Mouse (Mus musculus) ovary, adult 10 weeks (tissue): ENCODE results near the gene Egr4. TPM values are rescaled to one million over a fixed set of nuclear protein-coding genes. Genes with fewer than 3 reads are reported as not detected.

Experiments used
- polyA plus RNA-seq: library from polyadenylated mRNA; stranded (reverse); fragments of 350-450 nt; fragmentation: Illumina TruSeq; extraction: RNeasy Lipid Tissue Mini Kit (QIAGEN cat#74804); gene quantifications from one replicate; pipeline ENCODE4 v1.2.3, GENCODE M21; 2014

The Egr4 gene
- not detected for polyA plus RNA-seq

GRCm38 (mm10) chr6:85513531-85513910 is at the start of gene Egr4:
TSS of gene Egr4 (minus strand) at chr6:85513589.

GRCm38 (mm10) chr6:85502911-85503250 is 10.5 kb downstream of the Egr4 start, which contains the start of gene Fbxo41:
TSS of gene Fbxo41 (minus strand) at chr6:85502994.

Other genes starting within 250 kb of the Egr4 start
- 2.4 TPM for gene Sfxn5, start 180.2 kb downstream of the Egr4 start, polyA plus RNA-seq
- 4.6 TPM for gene Rab11fip5, start 139.0 kb downstream of the Egr4 start, polyA plus RNA-seq
- 3.3 TPM for gene Noto, start 89.7 kb downstream of the Egr4 start, polyA plus RNA-seq
- 2.5 TPM for gene Smyd5, start 81.6 kb downstream of the Egr4 start, polyA plus RNA-seq
- gene Cct7, start 62.1 kb downstream of the Egr4 start, polyA plus RNA-seq, result 174 TPM
- gene Pradc1, start 61.6 kb downstream of the Egr4 start, polyA plus RNA-seq, result 2.3 TPM
- gene Fbxo41, start 10.6 kb downstream of the Egr4 start, polyA plus RNA-seq, result not detected
- 34.3 TPM for gene Alms1, start 73.9 kb upstream of the Egr4 start, polyA plus RNA-seq
- not detected for gene Nat8f7, start 199.6 kb upstream of the Egr4 start, polyA plus RNA-seq